Mouse (Mus musculus) forebrain, embryonic 10.5 days (tissue): ENCODE results near the gene Jmjd8. TPM values are rescaled to one million over a fixed set of nuclear protein-coding genes. Genes with fewer than 3 reads are reported as not detected.
A peak's percentile ranks its signal among the peaks of the same experiment; 100 is the strongest.

Source experiments
- DNase-seq: peaks from one replicate; pipeline ENCODE4 v3.0.0-alpha.2; 2017; ENCODE audit warnings: low spot score; ENCODE audit errors: extremely low spot score
- H3K27ac ChIP-seq: fragments of 300-500 bp; sonication (generic); 2 replicates; pipeline ENCODE4 v1.5.1; 2016; ENCODE audit warnings: mild to moderate bottlenecking
- H3K27me3 ChIP-seq: fragments of 300-500 bp; sonication (generic); 2 replicates; pipeline ENCODE4 v1.6.1; 2016; ENCODE audit warnings: mild to moderate bottlenecking; ENCODE audit not compliant: poor library complexity, severe bottlenecking
- H3K36me3 ChIP-seq: fragments of 300-500 bp; sonication (generic); replicated peaks from 2 replicates; pipeline ENCODE4 v1.6.1; 2016; ENCODE audit warnings: mild to moderate bottlenecking, moderate library complexity
- H3K4me1 ChIP-seq: fragments of 300-500 bp; sonication (generic); 2 replicates; pipeline ENCODE4 v1.6.1; 2016
- H3K4me3 ChIP-seq: fragments of 300-500 bp; sonication (generic); 2 replicates; pipeline ENCODE4 v1.5.1; 2016; ENCODE audit warnings: mild to moderate bottlenecking, moderate library complexity
- H3K9me3 ChIP-seq: fragments of 300-500 bp; sonication (generic); 2 replicates; pipeline ENCODE4 v1.6.1; 2016; ENCODE audit warnings: mild to moderate bottlenecking, moderate library complexity
- WGBS: fragments of 180-500 bp; shearing (Covaris S2); methylation state at CpG from one replicate; pipeline ENCODE4 v1.1.7; 2016; 5-methylcytosine and 5-hydroxymethylcytosine counted together
- polyA plus RNA-seq: library from polyadenylated mRNA; unstranded; fragments of >200 nt; fragmentation: Nextera tagmentation; extraction: Ambion mirVana; gene quantifications from 2 replicates; pipeline ENCODE4 v1.2.1, GENCODE M21; 2016

Jmjd8 gene
- 53.9 and 58.7 TPM in 2 replicates for polyA plus RNA-seq

GRCm38 (mm10) chr17:25828712-25829557, at the start of gene Jmjd8:
TSS of gene Jmjd8 (plus strand) at chr17:25828867.
- 2% methylated on average over 32 of the region's 32 CpGs for WGBS
- Histone ChIP-seq H3K4me1 (peaks cover 83% of the 10 kb centered on the region), H3K36me3 (peaks cover 58% of the 10 kb centered on the region), H3K4me3 (peak within 1 kb of the TSS; percentile 77), H3K27me3 (no peaks in the 10 kb centered on the region), H3K27ac (peak within 1 kb of the TSS; percentile 94), H3K9me3 (no peaks in the 10 kb centered on the region)
- peak; percentile 85 for DNase-seq

GRCm38 (mm10) chr17:25781339-25781738, 47.3 kb upstream of the Jmjd8 start:
- Histone ChIP-seq H3K4me3 (no peak overlapping the region), H3K9me3 (no peaks in the 10 kb centered on the region), H3K27ac (no peak overlapping the region), H3K4me1 (peaks cover 41% of the 10 kb centered on the region), H3K27me3 (no peaks in the 10 kb centered on the region), H3K36me3 (peaks cover 70% of the 10 kb centered on the region)
- WGBS, result 81% methylated on average over 6 of the region's 6 CpGs
- no peak for DNase-seq

GRCm38 (mm10) chr17:25783086-25783485, 45.6 kb upstream of the Jmjd8 start:
- 89% methylated on average over 7 of the region's 7 CpGs for WGBS
- Histone ChIP-seq H3K4me1 (peaks cover 41% of the 10 kb centered on the region), H3K4me3 (peak overlapping the region; percentile 60; the same call in 1 of the 2 replicates), H3K27me3 (no peaks in the 10 kb centered on the region), H3K36me3 (peaks cover 75% of the 10 kb centered on the region), H3K27ac (0 out of 2 replicates have a peak overlapping the region, but pooled peaks have one; percentile 11), H3K9me3 (no peaks in the 10 kb centered on the region)
- DNase-seq, result no peak

- WGBS, result 86% methylated on average over 15 of the region's 15 CpGs
Measured at GRCm38 (mm10) chr17:25783861-25784574, 44.6 kb upstream of the Jmjd8 start.

GRCm38 (mm10) chr17:25785281-25785745, 43.4 kb upstream of the Jmjd8 start, which contains the start of gene Haghl:
TSS of gene Haghl (minus strand) at chr17:25785673.
- Histone ChIP-seq H3K9me3 (no peaks in the 10 kb centered on the region), H3K27ac (peak within 1 kb of the TSS; percentile 92), H3K4me3 (peak within 1 kb of the TSS; percentile 60), H3K4me1 (peaks cover 38% of the 10 kb centered on the region), H3K36me3 (peaks cover 76% of the 10 kb centered on the region), H3K27me3 (no peaks in the 10 kb centered on the region)
- WGBS, result under 1% methylated on average over 23 of the region's 23 CpGs
- DNase-seq, result peak; percentile 98

More at GRCm38 (mm10) chr17:25783861-25784574, 44.6 kb upstream of the Jmjd8 start:
- Histone ChIP-seq H3K27me3 (no peaks in the 10 kb centered on the region), H3K4me3 (peak overlapping the region; percentile 60), H3K27ac (peak overlapping the region; percentile 92), H3K36me3 (peaks cover 75% of the 10 kb centered on the region), H3K9me3 (no peaks in the 10 kb centered on the region), H3K4me1 (peaks cover 38% of the 10 kb centered on the region)
- DNase-seq, result no peak

GRCm38 (mm10) chr17:25786280-25786679, 42.4 kb upstream of the Jmjd8 start, which contains the start of gene Ccdc78:
TSS of gene Ccdc78 (plus strand) at chr17:25786580.
- no peak for DNase-seq
- no peaks in the 10 kb centered on the region for H3K27me3 ChIP-seq
- peaks cover 48% of the 10 kb centered on the region for H3K4me1 ChIP-seq
- H3K9me3 ChIP-seq, result no peaks in the 10 kb centered on the region
- peaks cover 72% of the 10 kb centered on the region for H3K36me3 ChIP-seq
- H3K27ac ChIP-seq, result peak within 1 kb of the TSS; percentile 92
- peak within 1 kb of the TSS; percentile 60 for H3K4me3 ChIP-seq
- 84% methylated on average over 3 of the region's 3 CpGs for WGBS

GRCm38 (mm10) chr17:25786781-25787504, 41.7 kb upstream of the Jmjd8 start:
- DNase-seq, result no peak
- H3K4me3 ChIP-seq, result 0 out of 2 replicates have a peak overlapping the region, but pooled peaks have one; percentile 5
- no peak overlapping the region for H3K27ac ChIP-seq
- peaks cover 65% of the 10 kb centered on the region for H3K36me3 ChIP-seq
- WGBS, result 93% methylated on average over 9 of the region's 9 CpGs
- no peaks in the 10 kb centered on the region for H3K27me3 ChIP-seq
- peaks cover 54% of the 10 kb centered on the region for H3K4me1 ChIP-seq
- H3K9me3 ChIP-seq, result no peaks in the 10 kb centered on the region

GRCm38 (mm10) chr17:25791320-25791842, 37.3 kb upstream of the Jmjd8 start:
- 29% methylated on average over 19 of the region's 19 CpGs for WGBS
- no peaks in the 10 kb centered on the region for H3K27me3 ChIP-seq
- H3K9me3 ChIP-seq, result no peaks in the 10 kb centered on the region
- peaks cover 67% of the 10 kb centered on the region for H3K36me3 ChIP-seq
- peak overlapping the region; percentile 78 for H3K4me3 ChIP-seq
- H3K4me1 ChIP-seq, result peaks cover 61% of the 10 kb centered on the region
- peak overlapping the region; percentile 93 for H3K27ac ChIP-seq
- no peak for DNase-seq

GRCm38 (mm10) chr17:25791843-25792527, 36.7 kb upstream of the Jmjd8 start:
- Histone ChIP-seq H3K4me3 (peak overlapping the region; percentile 78), H3K9me3 (no peaks in the 10 kb centered on the region), H3K36me3 (peaks cover 63% of the 10 kb centered on the region), H3K4me1 (peaks cover 64% of the 10 kb centered on the region), H3K27me3 (no peaks in the 10 kb centered on the region), H3K27ac (peak overlapping the region; percentile 93)
- DNase-seq, result peak; percentile 83
- WGBS, result under 1% methylated on average over 45 of the region's 45 CpGs

- no peaks in the 10 kb centered on the region for H3K27me3 ChIP-seq
- H3K9me3 ChIP-seq, result no peaks in the 10 kb centered on the region
- peaks cover 57% of the 10 kb centered on the region for H3K36me3 ChIP-seq
- 5% methylated on average over 14 of the region's 14 CpGs for WGBS
- DNase-seq, result peak; percentile 73
- peaks cover 70% of the 10 kb centered on the region for H3K4me1 ChIP-seq
- peak within 1 kb of the TSS; percentile 93 for H3K27ac ChIP-seq
- H3K4me3 ChIP-seq, result peak within 1 kb of the TSS; percentile 78
Measured at GRCm38 (mm10) chr17:25792615-25793014, 36.1 kb upstream of the Jmjd8 start, which contains the start of gene Fam173a. TSS of gene Fam173a (minus strand) at chr17:25792901.

- peaks cover 77% of the 10 kb centered on the region for H3K4me1 ChIP-seq
- peak; percentile 63 for DNase-seq
Measured at GRCm38 (mm10) chr17:25794197-25794596, 34.5 kb upstream of the Jmjd8 start.

More at GRCm38 (mm10) chr17:25794197-25794596, 34.5 kb upstream of the Jmjd8 start:
- Histone ChIP-seq H3K27me3 (no peaks in the 10 kb centered on the region), H3K9me3 (no peaks in the 10 kb centered on the region), H3K36me3 (peaks cover 42% of the 10 kb centered on the region), H3K4me3 (peak overlapping the region; percentile 78), H3K27ac (peak overlapping the region; percentile 93)
- WGBS, result 32% methylated on average over 13 of the region's 13 CpGs
